Mouse (Mus musculus): ENCODE measurements around the gene Il13.

DNA sequence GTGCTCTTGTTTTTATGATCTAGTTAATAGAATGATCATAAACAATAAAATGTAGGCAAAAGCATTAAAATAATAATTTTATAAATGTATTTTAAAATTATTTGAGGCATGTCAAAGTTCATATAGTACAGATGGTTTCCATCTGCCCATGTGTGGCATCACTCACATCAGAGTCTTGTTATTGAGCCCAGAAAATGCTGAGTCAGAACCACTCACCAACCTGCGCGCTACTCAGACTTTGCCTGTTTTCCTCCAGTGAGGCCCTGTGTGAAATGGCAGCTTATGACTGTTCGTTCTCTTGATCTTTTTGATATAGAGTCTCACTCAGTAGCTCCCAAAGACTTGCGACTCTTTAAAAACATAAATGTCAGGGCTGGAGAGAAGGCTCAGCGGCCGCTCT lies 49.0 kb downstream of the Il13 start:
- no peak for TF ChIP-seq CTCF (conservative IDR thresholded peaks at IDR 0.05 in 1 of 2, IDR thresholded peaks at IDR 0.05 in 1 of 2; ENCODE audit: low read depth in 2 of 2, low read length in 2 of 2)
- no peak for TF ChIP-seq EP300 (IDR thresholded peaks at IDR 0.05; ENCODE audit: low read length)
- TF ChIP-seq HCFC1 (IDR thresholded peaks at IDR 0.05; ENCODE audit: low read depth, low read length): no peak
- no peak for TF ChIP-seq JUND (conservative IDR thresholded peaks at IDR 0.05; ENCODE audit: low read depth, low read length)
- no peak for TF ChIP-seq POLR2A (IDR thresholded peaks at IDR 0.05; ENCODE audit: low read depth, low read length)
- TF ChIP-seq CHD1 (IDR thresholded peaks at IDR 0.05; ENCODE audit: low read depth, low read length): no peak
- TF ChIP-seq USF1 (IDR thresholded peaks at IDR 0.05; ENCODE audit: low read depth, low read length): no peak
